Mouse (Mus musculus) small intestine, adult 2 months (tissue): ENCODE results near the gene Cnnm2.

Experiments
- CTCF ChIP-seq: fragments of 200-500 bp; IDR thresholded peaks from 2 replicates; pipeline ENCODE4 v1.5.1; 2012; ENCODE audit warnings: low read depth, mild to moderate bottlenecking, control low read depth, inconsistent platforms, low read length, moderate library complexity, mixed read lengths; ENCODE audit not compliant: insufficient replicate concordance, insufficient read length; ENCODE audit errors: extremely low read depth
- POLR2A ChIP-seq: fragments of 200-500 bp; IDR thresholded peaks from 2 replicates; pipeline ENCODE4 v1.6.1; 2012; ENCODE audit warnings: low read depth, mild to moderate bottlenecking, control low read depth, inconsistent platforms, low read length, moderate library complexity

- TF ChIP-seq POLR2A (no peak), CTCF (no peak)
These were observed 38.6 kb downstream of the Cnnm2 start for GRCm38 (mm10) chr19:46799903-46800583.
